Mouse (Mus musculus): ENCODE data around the gene Hoxb5.

The Hoxb5 gene

DNA sequence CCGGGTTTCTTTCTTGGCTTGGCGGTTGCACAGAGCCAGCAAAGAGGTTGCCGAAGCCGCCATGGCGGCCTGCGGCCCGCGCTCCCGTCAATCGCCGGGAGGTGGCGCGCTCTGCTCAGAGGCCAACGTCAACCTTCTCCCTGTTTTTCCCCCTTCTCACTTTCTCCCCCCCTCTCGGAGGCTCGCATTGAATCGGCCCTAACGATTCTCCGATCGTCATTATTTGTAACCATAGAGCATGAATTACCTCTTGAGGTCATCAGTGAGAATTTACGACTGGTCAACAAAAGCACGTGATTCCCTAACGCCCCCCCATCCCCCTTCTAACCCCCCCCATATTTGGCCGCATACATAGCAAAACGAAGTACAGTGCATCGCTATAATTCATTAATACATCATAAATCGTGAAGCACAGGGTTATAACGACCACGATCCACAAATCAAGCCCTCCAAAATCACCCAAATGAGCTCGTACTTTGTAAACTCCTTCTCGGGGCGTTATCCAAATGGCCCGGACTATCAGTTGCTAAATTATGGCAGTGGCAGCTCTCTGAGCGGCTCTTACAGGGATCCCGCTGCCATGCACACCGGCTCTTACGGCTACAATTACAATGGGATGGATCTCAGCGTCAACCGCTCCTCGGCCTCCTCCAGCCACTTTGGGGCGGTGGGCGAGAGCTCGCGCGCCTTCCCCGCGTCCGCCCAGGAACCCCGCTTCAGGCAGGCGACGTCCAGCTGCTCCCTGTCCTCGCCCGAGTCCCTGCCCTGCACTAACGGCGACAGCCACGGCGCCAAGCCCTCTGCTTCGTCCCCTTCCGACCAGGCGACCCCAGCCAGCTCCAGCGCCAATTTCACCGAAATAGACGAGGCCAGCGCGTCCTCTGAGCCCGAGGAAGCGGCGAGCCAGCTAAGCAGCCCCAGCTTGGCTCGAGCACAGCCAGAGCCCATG, at the start of gene Hoxb5:
Gene Hoxb5, plus strand, starts transcription at position 186 of the 949 bp plus-strand sequence.
- DNase-seq (ENCODE audit: low spot score) = peak; percentile 81

DNA sequence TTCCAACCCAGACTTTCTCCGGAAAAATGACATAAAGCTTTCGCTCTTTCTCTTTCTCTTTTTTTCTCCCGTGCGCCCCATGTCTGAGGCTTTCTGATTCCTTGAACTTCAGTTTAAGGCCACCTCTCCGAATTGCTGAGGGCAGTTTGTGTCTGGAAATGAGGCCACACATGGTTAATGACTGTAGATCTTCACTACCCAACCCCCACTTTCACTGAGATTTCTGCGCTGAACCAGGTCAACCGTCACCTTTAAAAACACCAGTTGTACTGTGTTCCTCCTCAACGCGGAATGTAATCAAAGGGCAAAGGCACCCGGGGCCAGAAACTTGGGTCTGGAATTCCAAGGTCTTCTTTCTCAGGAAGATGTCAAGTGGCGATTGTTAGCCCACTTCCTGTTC, 48.9 kb upstream of the Hoxb5 start:
- DNase-seq (ENCODE audit: low spot score) = no peak

GRCm38 (mm10) chr11:96255111-96255995, 47.8 kb upstream of the Hoxb5 start:
- DNase-seq (ENCODE audit: low spot score) = no peak

DNA sequence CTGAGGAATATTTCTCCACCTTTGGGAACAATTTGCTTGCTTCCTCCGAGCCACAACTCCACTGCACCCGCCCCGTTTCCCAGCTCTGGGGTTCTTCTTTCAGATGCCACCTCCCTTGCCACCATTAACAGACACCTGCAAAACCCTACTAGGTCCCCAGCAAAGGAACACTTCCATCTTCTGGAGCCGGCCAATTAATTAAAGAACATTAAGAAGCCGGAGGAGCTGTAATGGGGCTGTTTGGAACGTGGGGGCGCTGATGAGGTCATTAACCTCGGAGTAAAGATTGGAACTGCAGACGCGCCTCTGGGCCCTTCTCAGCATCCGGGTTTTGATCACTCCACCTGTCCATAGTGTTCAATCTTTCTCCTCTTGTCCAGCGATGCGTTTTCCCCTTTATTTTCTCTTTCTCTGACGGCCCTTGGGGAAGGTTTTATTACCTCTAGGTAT, 47.1 kb upstream of the Hoxb5 start:
- no peak for DNase-seq (ENCODE audit: low spot score)

GRCm38 (mm10) chr11:96257141-96257540, 46.0 kb upstream of the Hoxb5 start:
- no peak for DNase-seq (ENCODE audit: low spot score)

DNA sequence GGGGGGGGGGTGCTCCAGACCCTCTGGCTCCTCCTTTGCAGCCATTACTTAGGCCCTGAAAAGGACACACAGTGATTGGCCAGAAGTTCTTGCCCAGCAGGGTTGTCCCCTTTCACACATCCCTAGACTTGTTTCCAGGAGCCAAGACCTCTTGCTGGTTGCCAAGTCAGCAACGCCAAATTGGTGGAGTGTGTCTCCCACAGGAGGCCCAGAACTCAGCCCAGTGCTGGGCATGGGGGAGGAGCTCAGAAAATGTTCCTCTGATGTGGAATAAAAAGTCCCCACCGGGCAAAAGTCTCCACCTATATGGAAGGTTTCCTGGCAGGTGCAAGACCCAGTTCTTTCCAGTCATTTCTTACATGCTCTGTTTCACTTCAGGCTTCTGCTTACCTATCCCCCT, 44.1 kb upstream of the Hoxb5 start:
- no peak for DNase-seq (ENCODE audit: low spot score)

GRCm38 (mm10) chr11:96259511-96259910, 43.6 kb upstream of the Hoxb5 start:
- no peak for DNase-seq (ENCODE audit: low spot score)

- no peak for DNase-seq (ENCODE audit: low spot score)
Measured at GRCm38 (mm10) chr11:96260310-96260970, 42.7 kb upstream of the Hoxb5 start.

- peak; percentile 94 for DNase-seq (ENCODE audit: low spot score)
Measured at GRCm38 (mm10) chr11:96261323-96261890, 41.7 kb upstream of the Hoxb5 start.

GRCm38 (mm10) chr11:96262262-96262830, 40.8 kb upstream of the Hoxb5 start:
- DNase-seq (ENCODE audit: low spot score) = no peak

GRCm38 (mm10) chr11:96263636-96264389, 39.3 kb upstream of the Hoxb5 start:
- DNase-seq (ENCODE audit: low spot score) = no peak

GRCm38 (mm10) chr11:96264390-96265020, 38.6 kb upstream of the Hoxb5 start:
- no peak for DNase-seq (ENCODE audit: low spot score)

GRCm38 (mm10) chr11:96265954-96266353, 37.2 kb upstream of the Hoxb5 start:
- DNase-seq (ENCODE audit: low spot score) = peak; percentile 82

GRCm38 (mm10) chr11:96267021-96267920, 35.9 kb upstream of the Hoxb5 start:
- no peak for DNase-seq (ENCODE audit: low spot score)

DNA sequence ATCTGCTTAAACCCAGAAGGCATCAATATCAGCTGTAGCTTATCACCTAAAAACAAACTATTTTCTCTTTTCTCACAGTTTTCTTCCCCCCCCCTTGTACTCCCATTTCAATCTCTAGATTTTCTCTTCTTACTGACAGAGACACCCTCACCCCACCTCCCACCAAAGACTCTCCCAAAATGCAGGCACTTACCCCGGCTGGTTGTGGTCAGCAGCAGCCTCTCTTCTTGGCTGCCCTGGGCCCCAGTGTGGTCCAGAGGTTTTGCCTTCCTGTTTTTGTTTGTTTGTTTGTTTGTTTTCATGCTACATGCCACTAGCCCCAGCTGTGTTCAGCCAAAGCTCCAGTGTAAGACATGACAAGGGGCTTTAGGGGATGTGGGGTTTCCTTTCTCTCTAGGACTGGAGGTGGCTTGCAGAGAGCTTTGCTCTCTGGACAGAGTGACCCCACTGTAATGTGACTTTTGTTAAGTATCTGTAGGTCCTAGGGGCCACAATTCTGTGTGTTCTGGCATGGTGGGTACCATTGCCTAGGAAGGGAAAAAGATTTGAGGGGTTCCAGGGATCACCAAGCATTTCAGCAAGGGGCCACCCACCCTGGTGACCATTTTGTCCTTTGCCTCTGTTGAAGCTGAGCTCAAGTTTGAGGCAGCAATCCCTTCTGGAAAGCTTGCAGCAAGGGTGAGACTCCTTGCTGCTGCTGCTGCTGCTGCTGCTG, 34.9 kb upstream of the Hoxb5 start:
- DNase-seq (ENCODE audit: low spot score) = no peak

- peak; percentile 89 for DNase-seq (ENCODE audit: low spot score)
Measured at GRCm38 (mm10) chr11:96269869-96270268, 33.3 kb upstream of the Hoxb5 start.

DNA sequence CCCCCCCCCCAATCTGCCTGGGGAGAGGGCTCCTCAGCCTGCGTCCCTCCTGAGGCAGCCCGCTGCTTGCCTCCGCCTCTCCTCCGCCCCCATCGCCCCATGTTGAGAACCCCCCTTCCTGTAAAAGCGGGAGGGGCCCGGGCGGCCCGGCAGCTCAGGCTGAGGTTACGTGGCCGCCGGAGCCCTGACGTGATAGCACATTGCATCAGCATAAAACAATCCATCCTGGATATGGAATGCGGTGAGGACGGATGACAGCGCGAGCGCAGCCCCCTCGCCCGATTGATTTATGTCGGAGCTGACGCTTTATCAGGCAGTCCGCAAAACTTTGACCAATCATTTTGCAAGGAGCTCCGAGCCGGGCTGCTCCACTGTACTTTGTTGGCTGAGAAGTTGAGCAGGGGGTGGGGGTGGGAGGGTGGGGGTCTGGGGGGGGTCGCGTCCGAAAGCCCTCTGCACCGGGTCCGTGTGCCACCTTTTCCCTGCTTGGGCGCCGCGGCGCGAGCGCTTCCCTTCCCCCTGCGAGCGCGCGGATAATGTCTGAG, 32.1 kb upstream of the Hoxb5 start, which contains the start of gene Hoxb9:
Gene Hoxb9, plus strand, starts transcription at position 462 of the 545 bp plus-strand sequence.
- DNase-seq (ENCODE audit: low spot score) = peak; percentile 78

- peak; percentile 70 for DNase-seq (ENCODE audit: low spot score)
Measured at GRCm38 (mm10) chr11:96271541-96272011, 31.6 kb upstream of the Hoxb5 start.

Measured in testis, postnatal 10 days (tissue).